Mouse (Mus musculus): ENCODE data around the gene Mrvi1. TPM values are rescaled to one million over a fixed set of nuclear protein-coding genes. Genes with fewer than 3 reads are reported as not detected.

Gene Mrvi1
- total RNA-seq (2021) = 10 to 100 TPM in 1 of 2 experiments, 1 to 10 TPM in 1; 6.3 to 10.1 TPM
- long read RNA-seq, experiment 1, partial matches to known transcripts = 0 of 2 reads
- long read RNA-seq, experiment 1, other reads (novel, unspliced or antisense) = 2 of 2 reads
- long read RNA-seq, experiment 2, partial matches to known transcripts = 0 of 3 reads
- long read RNA-seq, experiment 2, other reads (novel, unspliced or antisense) = 3 of 3 reads

- intact Hi-C loops (cut with DNase I; ENCODE audit: low total_unique reads) = no loop called here
Measured at GRCm38 (mm10) chr7:110982053-110982705, at the start of gene Mrvi1. Gene Mrvi1, minus strand, starts transcription at chr7:110982461.

GRCm38 (mm10) chr7:111029046-111029553, 46.8 kb upstream of the Mrvi1 start:
- DNase-seq = peak; percentile 34
- intact Hi-C loops (cut with DNase I; ENCODE audit: low total_unique reads) = no loop called here

More at GRCm38 (mm10) chr7:110982053-110982705, at the start of gene Mrvi1:
- peak; percentile 65 for DNase-seq

- peak; percentile 94 for DNase-seq
- intact Hi-C loops (cut with DNase I; ENCODE audit: low total_unique reads) = no loop called here
Measured at GRCm38 (mm10) chr7:111028281-111029045, 46.2 kb upstream of the Mrvi1 start, which contains the start of gene Ctr9. Gene Ctr9, plus strand, starts transcription at chr7:111028951.

GRCm38 (mm10) chr7:111024912-111025311, 42.7 kb upstream of the Mrvi1 start:
- intact Hi-C loops (cut with DNase I; ENCODE audit: low total_unique reads) = no loop called here
- no peak for DNase-seq

GRCm38 (mm10) chr7:111024068-111024594, 41.9 kb upstream of the Mrvi1 start:
- intact Hi-C loops (cut with DNase I; ENCODE audit: low total_unique reads) = no loop called here
- DNase-seq = no peak

GRCm38 (mm10) chr7:111020814-111021213, 38.6 kb upstream of the Mrvi1 start:
- intact Hi-C loops (cut with DNase I; ENCODE audit: low total_unique reads) = no loop called here

GRCm38 (mm10) chr7:111016921-111017320, 34.7 kb upstream of the Mrvi1 start:
- intact Hi-C loops (cut with DNase I; ENCODE audit: low total_unique reads) = loop anchor here (2.0 to 5.0 kb wide), 2 partner anchors 202 to 290 kb away; no protein-coding TSS in a partner anchor
- DNase-seq = no peak

More at GRCm38 (mm10) chr7:111020814-111021213, 38.6 kb upstream of the Mrvi1 start:
- DNase-seq = no peak

- no peak for DNase-seq
- intact Hi-C loops (cut with DNase I; ENCODE audit: low total_unique reads) = loop anchor here (2.0 to 5.0 kb wide), 2 partner anchors 201 to 288 kb away; no protein-coding TSS in a partner anchor
Measured at GRCm38 (mm10) chr7:111015731-111016130, 33.5 kb upstream of the Mrvi1 start.

- DNase-seq = peak; percentile 90
- intact Hi-C loops (cut with DNase I; ENCODE audit: low total_unique reads) = loop anchor here (5.0 kb wide), 1 partner anchor 288 kb away; no protein-coding TSS in a partner anchor
Measured at GRCm38 (mm10) chr7:111014893-111015292, 32.6 kb upstream of the Mrvi1 start.

- no peak for DNase-seq
- intact Hi-C loops (cut with DNase I; ENCODE audit: low total_unique reads) = no loop called here
Measured at GRCm38 (mm10) chr7:111014039-111014605, 31.9 kb upstream of the Mrvi1 start.

- no peak for DNase-seq
- intact Hi-C loops (cut with DNase I; ENCODE audit: low total_unique reads) = no loop called here
Measured at GRCm38 (mm10) chr7:111004136-111004840, 22.0 kb upstream of the Mrvi1 start.

GRCm38 (mm10) chr7:110998887-110999827, 16.9 kb upstream of the Mrvi1 start:
- DNase-seq = no peak
- intact Hi-C loops (cut with DNase I; ENCODE audit: low total_unique reads) = no loop called here

GRCm38 (mm10) chr7:110991221-110991494, 8.9 kb upstream of the Mrvi1 start:
- intact Hi-C loops (cut with DNase I; ENCODE audit: low total_unique reads) = no loop called here
- no peak for DNase-seq

GRCm38 (mm10) chr7:110990356-110991220, 8.3 kb upstream of the Mrvi1 start:
- no peak for DNase-seq
- intact Hi-C loops (cut with DNase I; ENCODE audit: low total_unique reads) = no loop called here

- intact Hi-C loops (cut with DNase I; ENCODE audit: low total_unique reads) = no loop called here
- DNase-seq = no peak
Measured at GRCm38 (mm10) chr7:110989286-110989879, 7.1 kb upstream of the Mrvi1 start.

GRCm38 (mm10) chr7:110988081-110988480, 5.8 kb upstream of the Mrvi1 start:
- no peak for DNase-seq
- intact Hi-C loops (cut with DNase I; ENCODE audit: low total_unique reads) = no loop called here
